In genomic region chr19:60119051-60119450, GRCm38 (mm10) we compare ENCODE assay signal across 16 mouse cellular contexts.
DNase-seq lines count a peak whose midpoint lies in the region; ATAC-seq and TF ChIP-seq lines count a peak whose summit lies in the region.
"Had no signal": no experiment of that assay in that cellular context is flagged by ENCODE, and none has a peak within 500 bp of the region (broad histone marks: within the 10 kb centered on the region; RNA-seq: fewer than 3 reads in every experiment).

No protein-coding gene starts in this region.

- ATAC-seq in Patski = no peak
- no peak for ATAC-seq in embryonic facial prominence, embryonic 11.5 days (replicated peaks; ENCODE audit: insufficient number of reproducible peaks, low FRiP score, low TSS enrichment, low read depth)
- ATAC-seq: midbrain, embryonic 13.5 days had no signal

- H3K4me2 ChIP-seq in embryonic facial prominence, embryonic 11.5 days (ENCODE audit: low read depth, low read length) = no peak overlapping the region
- H3K4me2 ChIP-seq: embryonic facial prominence, embryonic 12.5 days; hindbrain, embryonic 12.5 days; liver, embryonic 11.5 days; lung, embryonic 15.5 days; midbrain, embryonic 13.5 days had no signal

- intact Hi-C loops in heart, adult 2 months (cut with DNase I) = no loop called here
- intact Hi-C loops in heart, postnatal 14 days (cut with DNase I) = no loop called here

- H3K79me2 ChIP-seq in heart, adult 2 months (replicated peaks; ENCODE audit: control insufficient read depth, insufficient read depth, low read length) = no peaks in the 10 kb centered on the region

- 44% methylated on average over 1 of the region's 1 CpGs for WGBS in heart, adult 2 months
- WGBS in embryonic facial prominence, embryonic 11.5 days = 11% methylated on average over 1 of the region's 1 CpGs
- WGBS in limb, embryonic 10.5 days = 2% methylated on average over 1 of the region's 1 CpGs

- H3K4me3 ChIP-seq in heart, adult 2 months = no peak overlapping the region
- H3K4me3 ChIP-seq in embryonic facial prominence, embryonic 11.5 days (ENCODE audit: low read depth, low read length) = no peak overlapping the region
- no peak overlapping the region for H3K4me3 ChIP-seq in limb, embryonic 10.5 days
- H3K4me3 ChIP-seq: embryonic facial prominence, embryonic 12.5 days; hindbrain, embryonic 12.5 days; lung, embryonic 15.5 days; midbrain, embryonic 13.5 days had no signal

- no peak for TF ChIP-seq POLR2A in heart, adult 2 months (IDR thresholded peaks at IDR 0.05; ENCODE audit: insufficient read depth, low read depth, low read length)

- in situ Hi-C loops in Patski (cut with MboI; ENCODE audit: low pct_unique_long_range_greater_than_20kb) = no loop called here

- no peak overlapping the region for H3K27ac ChIP-seq in heart, adult 2 months
- H3K27ac ChIP-seq in embryonic facial prominence, embryonic 11.5 days (replicated peaks; ENCODE audit: low read depth, low read length) = no peak overlapping the region
- H3K27ac ChIP-seq in limb, embryonic 10.5 days = 0 out of 2 replicates have a peak overlapping the region, but pooled peaks have one; percentile 21
- H3K27ac ChIP-seq: embryonic facial prominence, embryonic 12.5 days; hindbrain, embryonic 12.5 days; lung, embryonic 15.5 days; midbrain, embryonic 13.5 days had no signal

- no peak for DNase-seq in heart, adult 2 months
- no peak for DNase-seq in heart, postnatal 14 days
- no peak for DNase-seq in Patski (ENCODE audit: low read depth, low spot score)
- peak; percentile 39 for DNase-seq in embryonic facial prominence, embryonic 11.5 days (ENCODE audit: low spot score)
- DNase-seq in limb, embryonic 10.5 days (ENCODE audit: low spot score) = no peak
- DNase-seq in lung, adult 18-20 months = no peak
- no peak for DNase-seq in thymus, postnatal 36 days
- DNase-seq: B cell, adult 2 months; cerebellum, postnatal 10 days; gastrocnemius, postnatal 14 days; right cerebral cortex, postnatal 14 days had no signal

- TF ChIP-seq EP300 in heart, adult 2 months (IDR thresholded peaks at IDR 0.05; ENCODE audit: insufficient read depth, low read depth, low read length) = no peak

- no peaks in the 10 kb centered on the region for H3K36me3 ChIP-seq in heart, adult 2 months (ENCODE audit: control insufficient read depth, insufficient read depth, low read length)
- no peaks in the 10 kb centered on the region for H3K36me3 ChIP-seq in embryonic facial prominence, embryonic 11.5 days (replicated peaks; ENCODE audit: control insufficient read depth, insufficient read depth, low read depth, low read length)
- no peaks in the 10 kb centered on the region for H3K36me3 ChIP-seq in limb, embryonic 10.5 days
- H3K36me3 ChIP-seq: embryonic facial prominence, embryonic 12.5 days; hindbrain, embryonic 12.5 days; lung, embryonic 15.5 days; midbrain, embryonic 13.5 days had no signal

- H3K9ac ChIP-seq in heart, adult 2 months (ENCODE audit: low read depth, low read length) = no peak overlapping the region
- H3K9ac ChIP-seq in embryonic facial prominence, embryonic 11.5 days (replicated peaks; ENCODE audit: low read length) = no peak overlapping the region
- H3K9ac ChIP-seq: embryonic facial prominence, embryonic 12.5 days; hindbrain, embryonic 12.5 days; lung, embryonic 15.5 days; midbrain, embryonic 13.5 days had no signal

- H3K9me3 ChIP-seq in embryonic facial prominence, embryonic 11.5 days (replicated peaks; ENCODE audit: control insufficient read depth, low read length) = no peaks in the 10 kb centered on the region
- H3K9me3 ChIP-seq in limb, embryonic 10.5 days (replicated peaks) = no peaks in the 10 kb centered on the region
- H3K9me3 ChIP-seq: embryonic facial prominence, embryonic 12.5 days; hindbrain, embryonic 12.5 days; lung, embryonic 15.5 days; midbrain, embryonic 13.5 days had no signal

- no peaks in the 10 kb centered on the region for H3K27me3 ChIP-seq in heart, adult 2 months (ENCODE audit: control insufficient read depth, insufficient read depth, low read length)
- no peaks in the 10 kb centered on the region for H3K27me3 ChIP-seq in Patski
- H3K27me3 ChIP-seq in embryonic facial prominence, embryonic 11.5 days (ENCODE audit: control insufficient read depth, insufficient read depth, low read length) = no peaks in the 10 kb centered on the region
- 0 out of 2 replicates have a peak, but pooled peaks cover 5% of the 10 kb centered on the region for H3K27me3 ChIP-seq in limb, embryonic 10.5 days (ENCODE audit: low read depth, poor library complexity, severe bottlenecking)
- H3K27me3 ChIP-seq: embryonic facial prominence, embryonic 12.5 days; hindbrain, embryonic 12.5 days; lung, embryonic 15.5 days; midbrain, embryonic 13.5 days had no signal

- H3K4me1 ChIP-seq in heart, adult 2 months (ENCODE audit: control insufficient read depth, insufficient read depth, low read length) = no peaks in the 10 kb centered on the region
- no peaks in the 10 kb centered on the region for H3K4me1 ChIP-seq in embryonic facial prominence, embryonic 11.5 days (ENCODE audit: control insufficient read depth, insufficient read depth, low read length)
- peaks cover 45% of the 10 kb centered on the region for H3K4me1 ChIP-seq in limb, embryonic 10.5 days
- H3K4me1 ChIP-seq: hindbrain, embryonic 12.5 days; lung, embryonic 15.5 days; midbrain, embryonic 13.5 days had no signal

- CTCF ChIA-PET in Patski (lab: Charles Lee) = interaction anchor here (1.0 to 2.2 kb wide), 4 partner anchors 16 to 107 kb away, joined by 3 to 6 read pairs (median 4); no protein-coding TSS in a partner anchor

- peak; percentile 5; the same call in 1 of the 2 replicates for TF ChIP-seq CTCF in heart, adult 2 months (IDR thresholded peaks at IDR 0.05)
- TF ChIP-seq CTCF in Patski (IDR thresholded peaks at IDR 0.05) = peak; percentile 11

- POLR2A ChIA-PET in Patski (lab: Charles Lee) = no interaction called here
